Mouse (Mus musculus) CH12.LX (cell line): ENCODE results near the gene Hoxd4.

Experiments
- CTCF ChIP-seq, 2 experiments: IDR thresholded peaks in 1 of 2; conservative IDR thresholded peaks in 1 of 2; 2 replicates each; pipeline ENCODE4 v1.5.1; 2011 to 2012; ENCODE audit warnings: low read depth in 2 of 2, low read length in 2 of 2, improper control_type of control experiment in 1 of 2, inconsistent platforms in 1 of 2, mild to moderate bottlenecking in 1 of 2, moderate library complexity in 1 of 2
- E2F4 ChIP-seq: IDR thresholded peaks from 2 replicates; pipeline ENCODE4 v1.6.1; 2011; ENCODE audit warnings: low read depth, low read length, improper control_type of control experiment; ENCODE audit not compliant: insufficient replicate concordance
- EP300 ChIP-seq: IDR thresholded peaks from 2 replicates; pipeline ENCODE4 v1.6.1; 2011; ENCODE audit warnings: low read length, improper control_type of control experiment
- MEF2A ChIP-seq: IDR thresholded peaks from 2 replicates; pipeline ENCODE4 v1.6.1; 2014; ENCODE audit warnings: low read depth, mild to moderate bottlenecking, inconsistent platforms, low read length, improper control_type of control experiment, borderline replicate concordance
- POLR2A ChIP-seq: IDR thresholded peaks from 2 replicates; pipeline ENCODE4 v1.6.1; 2011; ENCODE audit warnings: low read depth, mild to moderate bottlenecking, improper control_type of control experiment, low read length

DNA sequence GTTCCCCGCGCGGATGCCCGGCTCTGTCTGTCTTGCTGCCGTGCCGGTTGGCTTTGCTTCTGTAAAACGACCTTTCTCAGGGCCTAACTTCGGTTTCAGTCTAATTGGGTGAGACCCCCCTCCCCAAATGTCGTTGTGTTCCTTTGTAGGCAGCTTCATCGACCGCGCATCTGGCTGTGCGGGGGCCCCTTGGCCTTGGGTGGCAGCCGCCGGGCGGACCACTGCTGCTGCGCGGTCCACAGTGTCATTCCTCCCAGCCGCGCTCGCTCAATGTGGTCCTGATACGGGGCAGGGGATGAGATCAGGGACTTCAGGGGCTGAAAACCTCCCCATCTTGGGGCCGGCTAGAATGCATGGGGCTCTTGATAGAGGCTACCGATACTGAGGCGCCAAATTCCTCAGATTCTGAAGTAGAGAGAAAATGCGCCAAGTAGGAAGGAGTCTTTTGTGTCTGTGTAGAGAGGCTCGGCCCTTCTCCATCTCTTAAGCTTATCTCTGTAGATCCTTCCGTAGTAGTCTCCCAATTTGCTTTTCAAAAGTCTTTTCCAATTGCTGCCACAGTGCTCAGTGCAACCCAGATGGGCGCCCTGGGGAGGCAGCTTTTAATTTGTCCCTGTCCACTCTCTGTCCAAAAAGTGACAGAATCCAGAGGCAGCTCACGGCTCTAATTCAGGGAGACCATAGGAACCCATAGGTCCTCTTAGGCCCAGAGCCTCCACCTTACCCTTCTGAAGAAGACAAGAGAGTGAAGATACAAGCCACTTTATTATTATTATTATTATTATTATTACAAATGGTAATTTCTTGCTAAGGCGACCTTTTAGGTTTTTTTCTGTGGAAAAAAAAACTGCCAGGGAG lies 23.8 kb upstream of the Hoxd4 start:
- TF ChIP-seq CTCF (conservative IDR thresholded peaks at IDR 0.05 in 1 of 2, IDR thresholded peaks at IDR 0.05 in 1 of 2; ENCODE audit: low read depth in 2 of 2, low read length in 2 of 2) (no peak), E2F4 (no peak), EP300 (no peak), POLR2A (no peak), MEF2A (no peak)
